Comparison of ENCODE assay signal across 22 mouse cellular contexts in the genomic region with DNA sequence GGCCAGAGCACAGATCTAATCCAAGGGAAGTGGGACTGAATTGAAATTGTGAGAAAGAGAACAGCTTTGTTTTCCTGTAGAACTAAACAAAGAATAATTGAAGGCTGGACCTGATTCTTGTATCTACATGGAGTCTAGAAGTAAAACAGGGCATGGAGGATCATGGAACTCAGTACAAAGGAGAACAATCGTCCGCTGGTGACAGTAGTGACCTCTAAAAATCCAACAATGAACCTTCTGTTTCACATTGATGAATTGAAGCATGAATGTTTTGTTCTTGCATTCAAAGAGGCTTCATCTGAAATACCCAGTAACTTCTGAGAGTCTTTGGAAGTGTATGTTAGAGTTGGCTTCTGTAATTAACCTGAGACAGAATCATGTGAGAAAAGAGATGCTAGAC.
"Had no signal": no experiment of that assay in that cellular context is flagged by ENCODE, and none has a peak within 500 bp of the region (broad histone marks: within the 10 kb centered on the region; RNA-seq: fewer than 3 reads in every experiment).

No protein-coding gene starts in this region.

- DNase-seq: liver, postnatal 0 days; lung, adult 2 months; lung, postnatal 14 days; lung, postnatal 36 days; right cerebral cortex, adult 18-20 months; right cerebral cortex, postnatal 25 days; right cerebral cortex, postnatal 4 days; spleen, adult 18-20 months; thymus, adult 2 months; thymus, postnatal 25 days; thymus, postnatal 4 days had no signal

- H3K27me3 ChIP-seq: liver, embryonic 15.5 days; lung, embryonic 15.5 days; megakaryocyte, embryonic 14.5 days; midbrain, embryonic 13.5 days; midbrain, embryonic 15.5 days; neural tube, embryonic 13.5 days; neural tube, embryonic 15.5 days had no signal

- ATAC-seq: liver, postnatal 0 days; lung, postnatal 0 days; midbrain, embryonic 13.5 days; midbrain, embryonic 15.5 days had no signal

- H3K27ac ChIP-seq: liver, embryonic 15.5 days; lung, embryonic 15.5 days; macrophage; midbrain, embryonic 13.5 days; midbrain, embryonic 15.5 days; neural tube, embryonic 13.5 days; neural tube, embryonic 15.5 days had no signal

- H3K36me3 ChIP-seq: liver, embryonic 15.5 days; lung, embryonic 15.5 days; midbrain, embryonic 13.5 days; midbrain, embryonic 15.5 days; neural tube, embryonic 13.5 days; neural tube, embryonic 15.5 days had no signal

- H3K4me2 ChIP-seq: liver, embryonic 15.5 days; lung, embryonic 15.5 days; midbrain, embryonic 11.5 days; midbrain, embryonic 13.5 days; midbrain, embryonic 15.5 days; neural tube, embryonic 13.5 days; neural tube, embryonic 15.5 days had no signal

- H3K4me3 ChIP-seq: liver, embryonic 15.5 days; lung, embryonic 15.5 days; megakaryocyte, embryonic 14.5 days; midbrain, embryonic 13.5 days; midbrain, embryonic 15.5 days; myocyte; neural tube, embryonic 13.5 days; neural tube, embryonic 15.5 days had no signal

- H3K9ac ChIP-seq: liver, embryonic 15.5 days; liver, postnatal 0 days; lung, embryonic 15.5 days; midbrain, embryonic 13.5 days; midbrain, embryonic 15.5 days; neural tube, embryonic 13.5 days; neural tube, embryonic 15.5 days had no signal

- H3K4me1 ChIP-seq: liver, embryonic 15.5 days; lung, embryonic 15.5 days; megakaryocyte, embryonic 14.5 days; midbrain, embryonic 13.5 days; midbrain, embryonic 15.5 days; neural tube, embryonic 13.5 days; neural tube, embryonic 15.5 days had no signal

- H3K9me3 ChIP-seq: lung, embryonic 15.5 days; megakaryocyte, embryonic 14.5 days; midbrain, embryonic 13.5 days; midbrain, embryonic 15.5 days; neural tube, embryonic 13.5 days; neural tube, embryonic 15.5 days had no signal
